Mouse (Mus musculus) lung, embryonic 15.5 days (tissue): Measurements from ENCODE around the gene Olfr481. TPM values are rescaled to one million over a fixed set of nuclear protein-coding genes. Genes with fewer than 3 reads are reported as not detected.

Experiments
- ATAC-seq: fragments of 200-750 bp; cut with Nextera tagmentation; 2 replicates; pipeline ENCODE4 v1.8.0; 2017; ENCODE audit warnings: moderate number of reproducible peaks, borderline replicate concordance; ENCODE audit not compliant: low FRiP score, low TSS enrichment; ENCODE audit errors: extremely low read depth
- H3K27ac ChIP-seq: fragments of 300-500 bp; sonication (generic); 2 replicates; pipeline ENCODE4 v1.5.1; 2015; ENCODE audit warnings: moderate library complexity, mild to moderate bottlenecking, inconsistent platforms
- H3K27me3 ChIP-seq: fragments of 300-500 bp; sonication (generic); 2 replicates; pipeline ENCODE4 v1.6.1; 2015; ENCODE audit warnings: inconsistent platforms
- H3K36me3 ChIP-seq: fragments of 300-500 bp; sonication (generic); 2 replicates; pipeline ENCODE4 v1.6.1; 2015; ENCODE audit warnings: inconsistent platforms
- H3K4me1 ChIP-seq: fragments of 300-500 bp; sonication (generic); 2 replicates; pipeline ENCODE4 v1.6.1; 2015; ENCODE audit warnings: inconsistent platforms
- H3K4me2 ChIP-seq: fragments of 300-500 bp; sonication (generic); 2 replicates; pipeline ENCODE4 v1.6.1; 2015; ENCODE audit warnings: inconsistent platforms, mild to moderate bottlenecking, moderate library complexity
- H3K4me3 ChIP-seq: fragments of 300-500 bp; sonication (generic); 2 replicates; pipeline ENCODE4 v1.5.1; 2015; ENCODE audit warnings: mild to moderate bottlenecking, inconsistent platforms
- H3K9ac ChIP-seq: fragments of 300-500 bp; sonication (generic); 2 replicates; pipeline ENCODE4 v1.6.1; 2015; ENCODE audit warnings: inconsistent platforms
- H3K9me3 ChIP-seq: fragments of 300-500 bp; sonication (generic); 2 replicates; pipeline ENCODE4 v1.6.1; 2016; ENCODE audit warnings: inconsistent platforms
- WGBS: fragments of 180-500 bp; shearing (Covaris S2); methylation state at CpG from one replicate; pipeline ENCODE4 v1.1.7; 2015; 5-methylcytosine and 5-hydroxymethylcytosine counted together
- polyA plus RNA-seq: library from polyadenylated mRNA; unstranded; fragments of >200 nt; fragmentation: Nextera tagmentation; extraction: Ambion mirVana; gene quantifications from 2 replicates; pipeline ENCODE4 v1.2.1, GENCODE M21; 2015

Gene Olfr481
- not detected in 2 replicates for polyA plus RNA-seq

- H3K27ac ChIP-seq: no peak within 1 kb of the TSS
- no peak for ATAC-seq
- no peaks in the 10 kb centered on the region for H3K9me3 ChIP-seq
- H3K4me2 ChIP-seq: no peak within 1 kb of the TSS
- no peak within 1 kb of the TSS for H3K4me3 ChIP-seq
- H3K4me1 ChIP-seq: no peaks in the 10 kb centered on the region
- no peaks in the 10 kb centered on the region for H3K27me3 ChIP-seq
- H3K36me3 ChIP-seq: no peaks in the 10 kb centered on the region
- no peak within 1 kb of the TSS for H3K9ac ChIP-seq
These were observed at the start of gene Olfr481 for GRCm38 (mm10) chr7:108079555-108079954. Gene Olfr481, plus strand, starts transcription at chr7:108079855.

- H3K27me3 ChIP-seq: no peaks in the 10 kb centered on the region
- no peak within 1 kb of the TSS for H3K27ac ChIP-seq
- H3K9me3 ChIP-seq: no peaks in the 10 kb centered on the region
- H3K36me3 ChIP-seq: no peaks in the 10 kb centered on the region
- H3K4me2 ChIP-seq: no peak within 1 kb of the TSS
- WGBS: 72% methylated on average over 3 of the region's 3 CpGs
- H3K4me1 ChIP-seq: no peaks in the 10 kb centered on the region
- H3K9ac ChIP-seq: no peak within 1 kb of the TSS
- H3K4me3 ChIP-seq: no peak within 1 kb of the TSS
- no peak for ATAC-seq
These were observed 45.8 kb upstream of the Olfr481 start, which contains the start of gene Olfr478 for GRCm38 (mm10) chr7:108033889-108034288. Gene Olfr478, minus strand, starts transcription at chr7:108033989.

GRCm38 (mm10) chr7:108050393-108050792 is 29.3 kb upstream of the Olfr481 start, which contains the start of gene Olfr479:
Gene Olfr479, plus strand, starts transcription at chr7:108050693.
- H3K4me2 ChIP-seq: no peak within 1 kb of the TSS
- H3K27me3 ChIP-seq: no peaks in the 10 kb centered on the region
- no peak within 1 kb of the TSS for H3K27ac ChIP-seq
- no peak for ATAC-seq
- H3K4me1 ChIP-seq: no peaks in the 10 kb centered on the region
- 78% methylated on average over 2 of the region's 2 CpGs for WGBS
- H3K36me3 ChIP-seq: no peaks in the 10 kb centered on the region
- H3K9me3 ChIP-seq: no peaks in the 10 kb centered on the region
- H3K9ac ChIP-seq: no peak within 1 kb of the TSS
- H3K4me3 ChIP-seq: no peak within 1 kb of the TSS

GRCm38 (mm10) chr7:108067246-108067645 is 12.4 kb upstream of the Olfr481 start, which contains the start of gene Olfr480:
Gene Olfr480, minus strand, starts transcription at chr7:108067346.
- Histone ChIP-seq H3K9ac (no peak within 1 kb of the TSS), H3K4me1 (no peaks in the 10 kb centered on the region), H3K9me3 (no peaks in the 10 kb centered on the region), H3K27ac (no peak within 1 kb of the TSS), H3K4me2 (no peak within 1 kb of the TSS), H3K4me3 (no peak within 1 kb of the TSS), H3K36me3 (no peaks in the 10 kb centered on the region), H3K27me3 (no peaks in the 10 kb centered on the region)
- ATAC-seq: no peak
- WGBS: 70% methylated on average over 1 of the region's 1 CpGs

GRCm38 (mm10) chr7:108097486-108097885 is 17.8 kb downstream of the Olfr481 start, which contains the start of gene Olfr482:
Gene Olfr482, minus strand, starts transcription at chr7:108097586.
- H3K4me3 ChIP-seq: no peak within 1 kb of the TSS
- ATAC-seq: no peak
- no peaks in the 10 kb centered on the region for H3K9me3 ChIP-seq
- no peak within 1 kb of the TSS for H3K4me2 ChIP-seq
- H3K27me3 ChIP-seq: no peaks in the 10 kb centered on the region
- no peaks in the 10 kb centered on the region for H3K36me3 ChIP-seq
- no peaks in the 10 kb centered on the region for H3K4me1 ChIP-seq
- no peak within 1 kb of the TSS for H3K27ac ChIP-seq
- no peak within 1 kb of the TSS for H3K9ac ChIP-seq
- 75% methylated on average over 1 of the region's 1 CpGs for WGBS

- 80% methylated on average over 1 of the region's 1 CpGs for WGBS
- H3K9me3 ChIP-seq: no peaks in the 10 kb centered on the region
- no peak for ATAC-seq
- H3K4me2 ChIP-seq: no peak within 1 kb of the TSS
- H3K4me3 ChIP-seq: no peak within 1 kb of the TSS
- no peak within 1 kb of the TSS for H3K27ac ChIP-seq
- no peaks in the 10 kb centered on the region for H3K36me3 ChIP-seq
- H3K9ac ChIP-seq: no peak within 1 kb of the TSS
- H3K27me3 ChIP-seq: no peaks in the 10 kb centered on the region
- H3K4me1 ChIP-seq: no peaks in the 10 kb centered on the region
These were observed 20.9 kb downstream of the Olfr481 start, which contains the start of gene Olfr483 for GRCm38 (mm10) chr7:108100549-108100948. Gene Olfr483, plus strand, starts transcription at chr7:108100849.

- no peaks in the 10 kb centered on the region for H3K27me3 ChIP-seq
- WGBS: 12% methylated on average over 1 of the region's 1 CpGs
- H3K9me3 ChIP-seq: no peaks in the 10 kb centered on the region
- no peak overlapping the region for H3K9ac ChIP-seq
- no peak for ATAC-seq
- no peaks in the 10 kb centered on the region for H3K36me3 ChIP-seq
- H3K4me3 ChIP-seq: no peak overlapping the region
- H3K27ac ChIP-seq: no peak overlapping the region
- no peaks in the 10 kb centered on the region for H3K4me1 ChIP-seq
- H3K4me2 ChIP-seq: no peak overlapping the region
These were observed 41.0 kb downstream of the Olfr481 start for GRCm38 (mm10) chr7:108120681-108121080.

- no peak overlapping the region for H3K27ac ChIP-seq
- no peak overlapping the region for H3K4me2 ChIP-seq
- H3K36me3 ChIP-seq: no peaks in the 10 kb centered on the region
- H3K4me3 ChIP-seq: no peak overlapping the region
- H3K9me3 ChIP-seq: no peaks in the 10 kb centered on the region
- 39% methylated on average over 1 of the region's 1 CpGs for WGBS
- no peaks in the 10 kb centered on the region for H3K27me3 ChIP-seq
- no peak overlapping the region for H3K9ac ChIP-seq
- ATAC-seq: no peak
- no peaks in the 10 kb centered on the region for H3K4me1 ChIP-seq
These were observed 41.8 kb downstream of the Olfr481 start for GRCm38 (mm10) chr7:108121416-108121815.

GRCm38 (mm10) chr7:108127349-108127748 is 47.7 kb downstream of the Olfr481 start, which contains the start of gene Olfr484:
Gene Olfr484, minus strand, starts transcription at chr7:108127449.
- ATAC-seq: no peak
- H3K27me3 ChIP-seq: no peaks in the 10 kb centered on the region
- H3K9me3 ChIP-seq: no peaks in the 10 kb centered on the region
- H3K9ac ChIP-seq: no peak within 1 kb of the TSS
- no peak within 1 kb of the TSS for H3K27ac ChIP-seq
- no peak within 1 kb of the TSS for H3K4me3 ChIP-seq
- H3K4me2 ChIP-seq: no peak within 1 kb of the TSS
- no peaks in the 10 kb centered on the region for H3K4me1 ChIP-seq
- H3K36me3 ChIP-seq: no peaks in the 10 kb centered on the region

Other genes with a start within 250 kb of the Olfr481 start
- not detected in 2 replicates for gene Olfr470, start 232.4 kb upstream of the Olfr481 start, polyA plus RNA-seq
- not detected in 2 replicates for gene Olfr472, start 182.0 kb upstream of the Olfr481 start, polyA plus RNA-seq
- not detected in 2 replicates for gene Olfr473, start 149.4 kb upstream of the Olfr481 start, polyA plus RNA-seq
- gene Olfr474, start 125.2 kb upstream of the Olfr481 start, polyA plus RNA-seq: not detected in 2 replicates
- gene Olfr476, start 115.1 kb upstream of the Olfr481 start, polyA plus RNA-seq: not detected in 2 replicates
- not detected in 2 replicates for gene Olfr477, start 93.2 kb upstream of the Olfr481 start, polyA plus RNA-seq
- gene Olfr478, start 45.9 kb upstream of the Olfr481 start, polyA plus RNA-seq: not detected in 2 replicates
- gene Olfr479, start 29.2 kb upstream of the Olfr481 start, polyA plus RNA-seq: not detected in 2 replicates
- not detected in 2 replicates for gene Olfr480, start 12.5 kb upstream of the Olfr481 start, polyA plus RNA-seq
- not detected in 2 replicates for gene Olfr482, start 17.7 kb downstream of the Olfr481 start, polyA plus RNA-seq
- gene Olfr483, start 21.0 kb downstream of the Olfr481 start, polyA plus RNA-seq: not detected in 2 replicates
- gene Olfr484, start 47.6 kb downstream of the Olfr481 start, polyA plus RNA-seq: not detected in 2 replicates
- not detected in 2 replicates for gene Olfr485, start 80.0 kb downstream of the Olfr481 start, polyA plus RNA-seq
- gene Olfr486, start 92.9 kb downstream of the Olfr481 start, polyA plus RNA-seq: not detected in 2 replicates
- gene Olfr487, start 134.8 kb downstream of the Olfr481 start, polyA plus RNA-seq: not detected in 2 replicates
- gene Olfr488, start 178.5 kb downstream of the Olfr481 start, polyA plus RNA-seq: not detected in 2 replicates
- not detected in 2 replicates for gene Olfr490, start 209.1 kb downstream of the Olfr481 start, polyA plus RNA-seq
- gene Olfr491, start 233.6 kb downstream of the Olfr481 start, polyA plus RNA-seq: not detected in 2 replicates
- not detected in 2 replicates for gene Olfr492, start 243.8 kb downstream of the Olfr481 start, polyA plus RNA-seq